Mouse (Mus musculus) heart, adult 11 months (tissue): ENCODE measurements at regions not wholly inside any gene's neighbourhood (a gene's known extent, or its start where the extent isn't known, plus 50 kb on each side); places are given as distances from the start of the nearest gene placed in this dataset.

Source experiments
- DNase-seq: peaks from one replicate; pipeline ENCODE4 v3.0.0; 2022

DNA sequence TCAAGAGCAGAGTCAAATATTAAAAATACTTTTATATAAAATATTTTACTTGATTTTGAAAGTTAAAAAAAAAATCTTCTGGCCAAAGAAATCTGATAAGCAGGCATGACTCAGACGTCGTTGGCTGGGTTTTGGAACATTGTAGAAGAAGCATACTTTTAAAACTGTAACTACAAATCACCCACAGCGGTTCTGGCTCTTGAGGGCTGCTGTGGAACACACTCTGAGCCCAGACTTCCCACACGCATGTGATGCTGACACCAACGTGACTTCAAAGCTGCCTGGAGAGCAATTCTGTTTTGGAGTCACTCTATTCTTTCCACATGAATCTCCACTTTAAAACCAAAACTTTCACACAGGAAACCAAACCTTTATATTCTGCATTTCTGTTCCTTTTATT, 1649.2 kb downstream of the Efnb2 start:
- no peak for DNase-seq

DNA sequence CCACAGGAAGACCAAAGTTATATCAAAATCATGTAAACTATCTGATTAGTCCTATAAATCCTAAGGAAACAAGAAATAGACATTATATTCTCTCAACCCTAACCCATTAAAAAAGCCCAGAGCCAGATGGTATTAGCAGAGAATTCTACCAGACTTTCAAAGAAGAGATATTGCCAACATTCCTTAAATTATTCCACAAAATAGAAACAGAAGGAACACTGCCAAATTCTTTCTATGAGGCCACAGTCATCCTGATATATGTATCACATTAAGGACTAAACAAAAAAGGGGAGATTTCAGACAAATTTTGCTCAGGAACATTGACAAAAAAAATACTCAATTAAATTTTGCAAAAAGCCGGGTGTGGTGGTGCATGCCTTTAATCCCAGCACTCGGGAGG, 1669.5 kb downstream of the Efnb2 start:
- no peak for DNase-seq

DNA sequence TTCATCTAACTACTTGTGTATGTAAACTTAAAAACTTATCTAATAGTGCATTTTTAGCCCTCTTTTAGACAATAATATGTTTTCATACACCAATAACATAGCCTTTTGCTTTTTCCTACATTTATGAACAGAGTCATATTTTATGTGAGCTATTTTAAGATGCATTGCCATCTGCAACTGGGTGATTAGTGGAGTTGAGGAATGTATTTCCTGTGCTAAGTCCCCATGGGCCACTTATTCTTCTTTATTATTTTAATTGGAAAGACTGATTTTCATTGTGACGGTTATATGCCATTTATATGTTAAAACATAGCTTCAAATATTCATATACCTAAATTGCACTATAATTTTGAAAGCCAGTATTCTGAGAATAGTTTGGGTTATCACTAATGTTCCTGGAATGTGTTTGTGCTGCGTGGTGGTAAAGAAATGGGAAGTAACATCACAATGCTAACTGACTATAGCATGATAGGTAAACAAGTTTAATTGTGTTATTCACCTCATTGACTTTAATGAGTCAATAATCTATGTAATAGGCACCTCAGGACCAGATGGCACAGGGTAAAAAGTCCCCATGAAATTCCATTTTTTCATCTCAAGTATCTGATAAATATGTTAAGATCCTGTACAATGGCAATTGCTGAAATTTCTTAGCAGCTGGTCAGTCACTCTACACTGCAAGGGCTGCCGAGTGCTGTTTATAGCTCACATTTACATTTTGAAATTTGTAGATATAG, 1671.5 kb downstream of the Efnb2 start:
- DNase-seq: no peak

DNA sequence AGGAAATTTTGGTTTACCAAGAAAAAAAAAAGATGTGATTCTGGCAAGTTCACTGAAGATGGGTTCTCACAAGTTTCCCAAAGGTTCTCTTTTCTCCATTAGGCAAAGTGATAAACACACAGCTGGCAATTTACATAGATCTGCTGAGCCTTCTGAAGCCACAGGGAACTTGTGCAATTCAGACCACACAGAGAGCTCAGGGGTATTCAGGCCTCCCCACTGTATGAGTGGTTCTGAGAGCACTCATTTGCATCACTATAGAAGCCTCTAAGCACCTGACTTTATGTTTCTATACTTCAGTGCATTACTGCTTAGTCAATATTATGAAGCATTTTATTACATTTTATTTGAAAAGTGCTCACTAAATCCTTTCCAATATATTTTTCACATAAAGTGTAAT, 1687.1 kb downstream of the Efnb2 start:
- no peak for DNase-seq

DNA sequence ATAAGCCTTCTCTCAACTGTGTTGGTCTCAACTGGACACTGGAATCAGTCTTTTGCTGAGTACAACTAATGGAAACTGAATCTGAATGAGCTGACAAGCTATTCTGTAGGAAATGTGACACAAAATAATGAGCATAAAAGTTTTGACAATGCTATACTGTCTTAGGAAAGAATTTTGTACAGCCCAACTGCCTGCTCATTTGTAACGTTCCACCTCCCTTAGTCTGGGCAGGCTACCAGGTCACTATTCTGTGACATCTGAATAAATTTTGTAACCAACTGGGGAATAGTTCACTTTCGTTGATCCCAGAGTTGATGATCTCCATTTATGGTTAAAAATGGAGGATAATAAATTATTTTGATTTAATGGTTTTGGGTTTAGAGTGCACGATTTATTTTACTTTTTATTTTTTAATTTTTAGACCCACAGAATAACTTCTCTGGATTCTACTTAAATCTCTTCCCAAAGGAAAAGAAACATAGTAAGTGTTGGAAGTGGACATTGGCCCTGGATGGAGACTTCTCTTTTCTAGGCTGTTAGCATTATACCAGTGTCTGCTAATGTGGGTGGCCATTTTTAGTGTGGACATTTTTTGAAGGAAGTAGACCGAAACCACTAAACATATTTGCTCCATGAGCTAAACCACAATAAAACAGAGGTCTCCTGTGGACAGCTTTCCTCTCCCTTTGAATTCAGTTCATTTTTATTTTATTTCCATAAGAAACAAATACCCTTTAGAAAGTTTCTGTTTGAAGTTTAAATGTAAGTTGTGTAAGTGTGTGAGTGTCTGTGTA, 1697.8 kb downstream of the Efnb2 start:
- no peak for DNase-seq

DNA sequence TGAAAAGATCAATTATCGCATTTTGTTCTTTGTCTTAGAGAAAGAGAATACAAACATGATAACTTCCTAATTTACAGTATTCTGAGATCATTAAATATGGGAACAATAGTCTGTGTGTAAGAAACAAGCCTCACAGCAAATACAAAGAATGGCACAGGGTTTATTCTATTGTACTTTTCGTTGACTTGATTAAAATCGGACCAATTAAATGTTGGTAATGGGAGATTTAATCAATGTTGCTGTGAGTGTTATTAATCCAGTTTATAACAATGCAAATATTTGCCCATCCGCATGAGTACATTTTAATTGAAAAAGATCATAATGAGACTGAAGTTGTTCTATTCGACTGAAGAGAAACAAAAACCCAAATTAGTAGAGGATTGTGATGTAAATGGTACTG, 1703.0 kb downstream of the Efnb2 start:
- DNase-seq: no peak

DNA sequence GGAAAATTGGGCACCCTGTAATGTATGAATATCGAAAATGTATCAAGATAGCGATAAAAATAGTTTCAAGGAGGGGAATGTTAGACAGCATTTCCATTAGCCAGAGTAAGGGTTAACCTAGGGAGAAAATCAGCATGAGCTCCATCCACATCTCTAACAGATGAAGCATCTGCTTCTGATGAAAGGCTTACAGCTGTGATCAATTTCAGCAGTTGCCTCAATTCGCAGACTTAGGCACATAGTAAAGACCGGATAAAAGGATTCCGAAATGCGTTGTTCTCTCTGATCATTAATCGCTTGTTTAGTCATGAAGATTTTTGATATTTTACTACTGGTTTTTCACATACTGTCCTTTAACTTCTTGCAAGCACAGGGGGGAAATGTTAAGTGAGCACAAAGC, 1706.8 kb downstream of the Efnb2 start:
- peak; percentile 41 for DNase-seq

DNA sequence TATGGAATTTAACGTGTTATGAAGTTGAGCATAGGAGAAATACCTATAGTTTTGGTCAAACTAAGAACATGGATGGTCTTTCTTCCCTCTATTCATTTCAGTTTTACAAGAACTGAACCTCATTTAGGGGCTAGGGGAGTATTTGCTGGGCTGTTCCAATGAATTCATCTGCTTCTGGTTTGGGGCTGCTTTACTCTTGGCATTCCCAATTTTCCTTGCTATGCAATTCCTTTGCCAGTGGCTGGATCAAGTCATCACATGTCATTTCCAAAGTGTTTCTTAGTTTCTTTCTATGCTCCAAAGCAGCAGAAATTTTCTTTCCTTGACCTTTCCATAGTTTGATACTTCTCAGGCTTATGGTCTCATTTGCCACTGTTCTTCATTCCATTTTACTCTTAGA, 1738.6 kb downstream of the Efnb2 start:
- DNase-seq: no peak

DNA sequence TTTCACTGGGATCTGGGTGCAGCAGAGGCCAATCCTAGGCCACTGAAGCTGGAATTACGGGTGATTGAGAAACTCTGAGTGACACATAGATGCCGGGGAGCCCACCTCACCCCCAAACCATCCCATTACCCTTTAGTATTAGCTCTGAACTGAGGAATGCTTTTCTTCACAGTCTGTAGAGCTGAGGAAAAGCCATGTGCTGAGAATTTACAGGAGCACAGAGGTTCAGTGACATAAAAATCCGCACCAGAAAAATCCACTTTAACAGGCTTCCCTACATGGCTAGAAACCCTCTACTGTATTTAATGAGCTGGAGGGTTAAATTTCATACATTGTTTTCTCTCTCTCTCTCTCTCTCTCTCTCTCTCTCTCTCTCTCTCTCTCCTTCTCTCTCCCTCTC, 1753.4 kb downstream of the Efnb2 start:
- DNase-seq: no peak

DNA sequence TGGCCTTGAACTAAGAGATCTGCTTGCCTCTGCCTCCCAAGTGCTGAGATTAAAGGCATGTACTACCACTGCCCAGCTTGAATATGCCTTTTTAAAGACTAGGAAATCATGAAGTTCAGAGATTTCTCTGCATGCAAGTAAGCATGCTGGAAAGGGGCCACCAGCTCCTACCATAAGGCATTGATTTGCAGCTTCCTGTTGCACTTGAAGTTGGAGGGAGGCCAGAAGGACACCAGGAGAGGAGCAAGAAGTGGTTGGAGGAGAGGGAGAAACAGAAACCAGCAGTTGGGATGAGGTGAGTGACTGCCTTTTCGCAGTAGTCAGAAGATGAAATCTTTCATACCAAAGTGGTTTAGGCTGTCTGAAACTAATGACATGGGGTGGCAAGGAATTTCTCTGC, 1769.6 kb downstream of the Efnb2 start:
- no peak for DNase-seq

DNA sequence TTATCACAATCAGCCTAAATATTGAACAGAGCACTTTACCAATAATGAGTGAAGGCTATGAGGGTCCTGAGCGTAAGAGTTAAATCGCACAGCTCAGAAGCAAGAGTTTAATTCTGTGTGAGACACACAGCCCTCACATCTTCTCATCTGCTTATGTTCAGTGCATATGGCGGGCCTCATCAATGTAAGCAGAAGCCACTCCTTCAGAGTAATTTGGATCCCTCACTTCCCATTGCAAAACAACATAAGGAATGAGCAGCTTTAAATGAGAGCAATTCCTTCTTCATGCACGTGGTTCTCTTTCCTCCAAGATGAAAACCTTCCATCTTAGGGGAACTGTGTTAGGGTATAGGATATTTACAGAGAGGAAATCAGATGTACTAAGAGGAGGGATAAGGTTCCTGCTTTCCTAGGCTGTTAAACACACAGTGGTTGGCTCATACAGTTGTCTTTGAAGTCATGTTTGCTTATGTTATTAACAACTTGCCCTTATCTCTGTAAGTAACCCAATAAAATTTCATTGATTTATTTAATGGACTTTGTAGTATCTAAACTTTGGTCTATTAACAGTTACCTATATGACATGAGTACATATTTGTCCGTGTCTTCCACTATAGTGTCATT, 1774.2 kb downstream of the Efnb2 start:
- DNase-seq: no peak

DNA sequence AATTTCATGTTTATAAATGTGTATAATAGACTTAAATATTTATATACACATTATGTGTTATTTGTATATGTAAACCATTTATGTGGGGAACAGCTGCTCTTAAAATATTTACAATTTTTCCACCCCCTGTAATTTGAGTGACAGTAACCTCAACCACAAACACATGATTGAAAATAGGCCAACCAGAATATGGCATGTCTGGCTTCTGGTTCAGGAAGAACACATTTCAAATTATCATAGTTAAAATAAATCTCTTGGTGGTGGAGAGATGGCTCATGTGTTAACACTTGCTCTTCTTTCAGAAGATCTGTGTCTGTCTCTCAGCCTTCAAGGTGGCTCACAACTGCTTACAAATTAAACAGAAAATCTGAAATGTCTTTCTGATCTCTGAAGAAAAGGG, 1776.2 kb downstream of the Efnb2 start:
- DNase-seq: no peak

DNA sequence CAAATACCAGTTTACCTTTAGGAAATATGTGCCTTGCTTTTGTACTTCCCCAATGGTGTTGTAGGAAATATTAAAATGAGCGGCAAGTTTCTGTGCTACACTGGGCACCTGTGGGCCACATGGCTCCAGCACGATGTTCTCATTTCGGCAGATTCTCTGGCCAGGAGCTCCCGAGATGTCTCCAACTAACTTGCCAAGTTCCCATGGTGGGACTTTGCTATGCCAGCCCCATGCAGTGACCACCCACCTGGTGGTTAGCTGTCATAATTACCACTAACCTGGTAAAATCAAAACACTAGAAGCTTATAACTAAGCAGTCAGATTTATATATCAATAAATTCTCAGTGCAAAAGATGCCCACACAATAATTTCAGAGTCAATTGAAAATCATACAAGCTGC, 1777.5 kb upstream of the Slc10a2 start:
- DNase-seq: no peak
